Mouse (Mus musculus): ENCODE results near the gene Samd4. TPM values are rescaled to one million over a fixed set of nuclear protein-coding genes. Genes with fewer than 3 reads are reported as not detected.

Gene Samd4
- polyA plus RNA-seq, 1 experiment from 2014 or later, result 3.9 TPM

DNA sequence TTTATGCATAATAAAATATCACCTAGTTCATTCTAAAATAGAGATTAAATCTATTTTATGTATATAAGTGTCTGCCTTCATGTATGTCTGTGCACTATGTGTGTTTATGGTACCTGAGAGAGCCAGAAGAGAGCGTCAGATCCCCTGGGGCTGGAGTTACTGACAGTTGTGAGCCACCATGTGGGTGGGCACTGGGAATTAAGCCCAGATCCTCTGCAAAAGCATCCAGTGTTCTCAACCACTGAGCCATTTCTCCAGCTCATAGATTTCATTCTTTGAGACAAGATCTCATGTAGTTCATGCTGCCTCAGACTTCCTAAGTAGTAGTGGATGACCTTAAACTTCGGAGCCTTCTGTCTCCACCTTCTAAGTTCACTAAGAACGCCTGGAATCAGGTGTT is 133.0 kb downstream of the Samd4 start:
- no peak for ATAC-seq (ENCODE audit: low FRiP score, low read depth)
- Histone ChIP-seq H3K36me3 (no peaks in the 10 kb centered on the region), H3K27me3 (no peaks in the 10 kb centered on the region), H3K9ac (no peak overlapping the region), H3K27ac (replicated peaks) (no peak overlapping the region), H3K4me1 (replicated peaks) (0 out of 2 replicates have a peak, but pooled peaks cover 9% of the 10 kb centered on the region), H3K9me3 (no peaks in the 10 kb centered on the region), H3K4me2 (no peak overlapping the region), H3K4me3 (no peak overlapping the region)
- 82% methylated on average over 3 of the region's 3 CpGs for whole genome bisulfite sequencing

DNA sequence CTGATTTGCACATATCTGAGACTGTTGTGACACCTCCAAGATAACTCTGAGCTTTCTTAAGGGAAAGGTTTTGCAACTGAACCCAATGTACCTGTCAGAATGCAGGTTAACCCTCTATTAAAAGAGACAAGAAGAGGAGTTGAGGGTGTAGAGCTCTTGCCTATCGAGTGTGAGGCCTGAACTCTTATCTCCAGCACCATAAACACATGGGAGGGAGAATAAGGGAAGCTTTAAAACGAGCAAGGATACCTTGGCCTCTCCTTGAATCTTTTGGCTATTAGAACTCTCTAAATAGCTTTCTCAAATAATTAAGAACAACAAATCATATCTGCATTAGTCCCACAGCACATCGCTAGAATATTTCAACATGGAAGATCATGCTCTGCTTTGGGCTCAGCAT is 135.0 kb downstream of the Samd4 start:
- no peaks in the 10 kb centered on the region for H3K27me3 ChIP-seq
- WGBS, result 86% methylated on average over 3 of the region's 3 CpGs
- no peak overlapping the region for H3K4me2 ChIP-seq
- no peaks in the 10 kb centered on the region for H3K4me1 ChIP-seq (replicated peaks)
- no peak overlapping the region for H3K9ac ChIP-seq
- no peak for ATAC-seq (ENCODE audit: low FRiP score, low read depth)
- no peak overlapping the region for H3K27ac ChIP-seq (replicated peaks)
- H3K36me3 ChIP-seq, result no peaks in the 10 kb centered on the region
- no peak overlapping the region for H3K4me3 ChIP-seq
- H3K9me3 ChIP-seq, result no peaks in the 10 kb centered on the region

DNA sequence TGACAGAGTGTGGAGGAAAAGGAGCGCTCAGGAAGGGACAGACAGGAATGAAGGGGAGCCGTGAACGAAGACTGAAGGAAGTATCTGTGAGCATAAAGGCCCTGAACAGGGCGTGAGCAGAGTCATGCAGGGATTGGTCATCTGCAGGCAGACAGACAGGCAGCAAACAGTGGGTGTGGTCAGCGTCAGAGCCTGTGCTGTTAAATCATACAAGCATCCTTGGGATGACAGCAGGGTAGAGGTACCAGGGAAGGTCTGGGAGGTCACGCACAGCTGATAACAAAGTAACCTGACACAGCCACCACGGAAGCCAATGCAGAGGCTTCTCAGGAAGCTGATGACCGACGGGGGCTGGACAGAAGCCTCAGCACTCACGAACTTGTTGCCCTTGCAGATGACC is 138.2 kb downstream of the Samd4 start:
- Histone ChIP-seq H3K9me3 (no peaks in the 10 kb centered on the region), H3K4me1 (replicated peaks) (no peaks in the 10 kb centered on the region), H3K4me2 (no peak overlapping the region), H3K27ac (replicated peaks) (no peak overlapping the region), H3K9ac (no peak overlapping the region), H3K4me3 (no peak overlapping the region), H3K27me3 (no peaks in the 10 kb centered on the region), H3K36me3 (no peaks in the 10 kb centered on the region)
- ATAC-seq (ENCODE audit: low FRiP score, low read depth), result no peak
- WGBS, result 65% methylated on average over 10 of the region's 10 CpGs

DNA sequence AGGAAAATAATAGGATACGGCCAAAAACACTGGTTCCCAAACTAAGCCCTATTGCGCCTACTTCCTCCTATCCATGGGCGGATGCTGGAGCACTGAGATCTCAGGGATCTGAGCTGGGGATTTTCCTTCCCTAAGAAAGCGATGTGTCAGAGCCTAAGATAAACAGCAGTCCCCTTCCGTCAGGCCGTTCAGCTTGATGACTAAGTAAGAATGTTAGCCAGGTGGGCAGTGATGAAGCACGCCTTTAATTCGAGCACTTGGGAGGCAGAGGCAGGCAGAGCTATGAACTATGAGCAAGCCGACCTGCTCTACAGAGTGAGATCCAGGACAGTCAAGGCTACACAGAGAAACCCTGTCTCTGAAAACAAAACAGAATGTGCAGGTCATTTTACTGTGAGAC is 140.9 kb downstream of the Samd4 start:
- ATAC-seq (ENCODE audit: low FRiP score, low read depth), result no peak
- Histone ChIP-seq H3K4me3 (no peak overlapping the region), H3K27me3 (no peaks in the 10 kb centered on the region), H3K27ac (replicated peaks) (no peak overlapping the region), H3K9ac (no peak overlapping the region), H3K4me2 (no peak overlapping the region), H3K4me1 (replicated peaks) (no peaks in the 10 kb centered on the region), H3K36me3 (no peaks in the 10 kb centered on the region), H3K9me3 (no peaks in the 10 kb centered on the region)
- WGBS, result 93% methylated on average over 9 of the region's 9 CpGs

DNA sequence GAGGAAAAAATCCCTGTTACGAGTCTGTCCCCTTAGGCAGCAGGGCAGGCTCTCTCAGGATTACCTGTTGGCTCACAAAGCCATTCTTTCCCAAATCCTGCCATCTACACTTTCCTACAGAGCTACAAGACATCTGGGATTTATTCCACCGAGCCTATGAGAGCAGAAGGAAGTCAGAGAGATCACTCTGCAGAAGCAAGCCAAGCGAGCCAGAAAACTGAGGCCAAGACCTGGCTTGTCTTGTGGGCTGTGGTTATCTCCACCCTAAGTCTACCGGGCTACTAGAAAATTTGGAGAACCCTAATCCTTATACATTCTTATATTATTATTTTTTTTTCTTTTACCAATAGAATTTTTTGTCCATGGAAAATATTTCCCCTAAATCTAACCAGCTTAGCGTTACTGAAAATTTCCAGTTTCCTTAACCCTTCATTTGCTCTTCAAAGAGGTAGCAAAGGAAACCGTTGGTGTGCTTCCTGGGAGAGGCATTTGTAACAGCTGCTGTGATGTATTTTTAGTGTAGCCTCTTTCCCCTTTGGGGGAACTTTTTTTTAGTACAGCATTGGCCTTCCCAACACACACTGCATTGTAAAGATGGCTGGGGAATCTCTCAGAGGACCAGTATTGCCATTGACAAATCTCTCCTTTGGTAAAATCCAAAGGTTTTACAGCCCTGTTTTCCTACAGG is 144.9 kb downstream of the Samd4 start:
- no peaks in the 10 kb centered on the region for H3K27me3 ChIP-seq
- H3K4me2 ChIP-seq, result no peak overlapping the region
- H3K4me1 ChIP-seq (replicated peaks), result no peaks in the 10 kb centered on the region
- H3K9ac ChIP-seq, result no peak overlapping the region
- no peaks in the 10 kb centered on the region for H3K36me3 ChIP-seq
- ATAC-seq (ENCODE audit: low FRiP score, low read depth), result no peak
- WGBS, result 78% methylated on average over 6 of the region's 6 CpGs
- no peak overlapping the region for H3K4me3 ChIP-seq
- H3K27ac ChIP-seq (replicated peaks), result no peak overlapping the region
- no peaks in the 10 kb centered on the region for H3K9me3 ChIP-seq

DNA sequence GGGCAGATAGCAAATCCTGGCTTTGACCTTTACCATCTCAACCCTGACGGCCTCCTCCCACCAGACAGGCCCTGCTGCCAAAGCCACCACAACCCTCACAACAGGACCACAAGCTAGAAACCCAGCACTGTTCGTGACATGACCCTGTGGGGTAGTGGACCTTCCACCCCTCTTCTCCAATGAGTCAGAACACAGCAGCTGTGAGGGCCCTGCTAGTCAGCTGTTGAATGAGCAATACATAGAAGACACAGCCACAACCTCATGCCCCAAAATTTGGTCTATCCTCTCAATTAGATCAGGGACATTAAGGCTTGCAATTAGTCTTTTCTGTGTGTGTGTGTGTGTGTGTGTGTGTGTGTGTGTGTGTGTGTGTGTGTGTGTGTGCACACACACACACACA is 148.9 kb downstream of the Samd4 start:
- no peak overlapping the region for H3K27ac ChIP-seq (replicated peaks)
- H3K27me3 ChIP-seq, result no peaks in the 10 kb centered on the region
- no peaks in the 10 kb centered on the region for H3K36me3 ChIP-seq
- no peak for ATAC-seq (ENCODE audit: low FRiP score, low read depth)
- H3K9ac ChIP-seq, result no peak overlapping the region
- H3K4me3 ChIP-seq, result no peak overlapping the region
- no peak overlapping the region for H3K4me2 ChIP-seq
- 72% methylated on average over 2 of the region's 2 CpGs for WGBS
- H3K9me3 ChIP-seq, result no peaks in the 10 kb centered on the region
- H3K4me1 ChIP-seq (replicated peaks), result 0 out of 2 replicates have a peak, but pooled peaks cover 4% of the 10 kb centered on the region

DNA sequence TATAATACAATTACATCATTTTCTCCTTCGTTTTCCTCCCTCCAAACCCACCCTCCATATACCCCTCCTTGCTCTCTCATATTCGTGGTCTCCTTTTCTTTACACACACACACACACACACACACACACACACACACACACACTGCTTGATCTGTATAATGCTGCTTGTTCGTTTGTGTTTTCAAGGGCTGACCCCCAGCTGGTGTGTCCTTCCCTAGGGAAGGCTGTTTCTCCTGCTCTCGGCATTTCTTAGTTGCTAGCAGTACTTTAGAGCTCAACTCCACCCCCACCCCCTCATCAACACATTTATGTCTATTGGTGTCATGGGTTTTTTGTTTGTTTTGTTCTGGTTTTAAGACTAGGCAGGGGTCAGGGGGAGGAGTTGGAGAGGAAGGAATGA is 149.5 kb downstream of the Samd4 start:
- H3K9ac ChIP-seq, result no peak overlapping the region
- H3K36me3 ChIP-seq, result no peaks in the 10 kb centered on the region
- H3K4me2 ChIP-seq, result no peak overlapping the region
- 0 out of 2 replicates have a peak, but pooled peaks cover 4% of the 10 kb centered on the region for H3K4me1 ChIP-seq (replicated peaks)
- no peaks in the 10 kb centered on the region for H3K9me3 ChIP-seq
- WGBS, result 18% methylated on average over 4 of the region's 4 CpGs
- no peak overlapping the region for H3K27ac ChIP-seq (replicated peaks)
- H3K27me3 ChIP-seq, result no peaks in the 10 kb centered on the region
- H3K4me3 ChIP-seq, result no peak overlapping the region
- ATAC-seq (ENCODE audit: low FRiP score, low read depth), result no peak; the same call in 1 of the 2 replicates

DNA sequence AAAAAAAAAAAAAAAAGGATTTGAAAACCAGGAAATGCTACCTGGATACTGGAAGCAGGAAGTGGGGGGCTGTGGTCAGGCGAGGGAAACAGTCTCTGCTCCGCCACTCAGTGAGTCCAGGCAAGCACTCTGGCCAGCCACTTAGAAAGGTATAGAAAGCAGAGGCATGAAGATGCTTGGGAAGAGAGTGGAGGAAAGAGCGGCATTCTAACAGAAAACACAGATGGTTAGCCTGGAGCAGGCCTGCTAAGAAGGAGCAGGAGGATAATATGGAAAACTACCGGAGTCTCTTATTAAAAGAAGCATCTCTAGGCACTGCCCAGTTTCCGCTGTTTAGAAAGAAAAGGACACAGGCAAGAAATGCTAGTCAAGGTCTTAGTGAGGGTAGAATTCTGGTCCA is 150.8 kb downstream of the Samd4 start:
- 94% methylated on average over 5 of the region's 5 CpGs for WGBS
- no peaks in the 10 kb centered on the region for H3K36me3 ChIP-seq
- H3K9ac ChIP-seq, result no peak overlapping the region
- H3K27me3 ChIP-seq, result no peaks in the 10 kb centered on the region
- 0 out of 2 replicates have a peak, but pooled peaks cover 4% of the 10 kb centered on the region for H3K4me1 ChIP-seq (replicated peaks)
- H3K4me3 ChIP-seq, result no peak overlapping the region
- H3K4me2 ChIP-seq, result no peak overlapping the region
- no peak overlapping the region for H3K27ac ChIP-seq (replicated peaks)
- ATAC-seq (ENCODE audit: low FRiP score, low read depth), result no peak
- H3K9me3 ChIP-seq, result no peaks in the 10 kb centered on the region

DNA sequence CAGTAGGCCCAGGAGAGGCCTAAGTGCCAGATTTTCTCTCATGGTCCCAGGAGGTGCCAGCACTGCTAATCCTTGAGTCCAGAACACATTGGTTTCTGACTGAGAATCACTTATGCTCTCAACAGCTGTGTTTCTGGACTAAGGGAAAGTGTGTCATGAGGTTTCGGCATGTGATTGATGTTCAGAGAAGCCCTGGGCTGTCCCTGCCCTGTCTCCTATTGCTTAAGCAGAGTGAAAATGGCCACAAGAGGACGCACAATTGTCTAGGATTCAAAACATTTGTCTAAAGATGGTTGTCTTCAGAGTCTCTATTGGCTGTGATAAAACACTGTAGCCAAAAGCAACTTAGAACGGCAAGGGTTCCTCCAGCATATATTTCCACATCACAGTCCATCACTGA is 159.0 kb downstream of the Samd4 start:
- WGBS, result 89% methylated on average over 3 of the region's 3 CpGs
- no peak overlapping the region for H3K4me3 ChIP-seq
- peaks cover 3% of the 10 kb centered on the region; the same call in 1 of the 2 replicates for H3K4me1 ChIP-seq (replicated peaks)
- ATAC-seq (ENCODE audit: low FRiP score, low read depth), result no peak
- no peaks in the 10 kb centered on the region for H3K9me3 ChIP-seq
- H3K27ac ChIP-seq (replicated peaks), result no peak overlapping the region
- no peak overlapping the region for H3K9ac ChIP-seq
- no peaks in the 10 kb centered on the region for H3K27me3 ChIP-seq
- H3K4me2 ChIP-seq, result no peak overlapping the region
- H3K36me3 ChIP-seq, result no peaks in the 10 kb centered on the region

DNA sequence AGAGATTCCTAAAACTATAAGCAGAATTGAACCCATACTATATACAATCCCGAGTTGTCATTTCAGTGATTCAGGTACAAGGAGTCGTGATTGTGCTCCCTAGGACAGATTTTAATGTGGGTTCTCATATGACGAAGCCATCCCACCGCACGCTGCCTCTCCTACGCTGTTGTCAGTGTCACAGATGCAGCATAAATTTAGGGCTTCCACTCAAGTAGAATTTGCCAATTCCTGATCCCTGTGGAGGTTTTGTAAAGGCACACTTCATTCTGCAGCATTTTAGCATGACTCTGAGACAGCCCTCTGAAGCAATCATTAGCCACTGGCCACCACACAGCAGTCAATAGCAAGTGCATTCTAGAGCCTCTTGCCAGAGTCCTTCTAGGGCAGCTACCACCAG is 166.4 kb downstream of the Samd4 start:
- no peaks in the 10 kb centered on the region for H3K27me3 ChIP-seq
- H3K27ac ChIP-seq (replicated peaks), result no peak overlapping the region
- whole genome bisulfite sequencing, result 94% methylated on average over 6 of the region's 6 CpGs
- H3K9me3 ChIP-seq, result no peaks in the 10 kb centered on the region
- H3K4me2 ChIP-seq, result no peak overlapping the region
- H3K4me1 ChIP-seq (replicated peaks), result no peaks in the 10 kb centered on the region
- no peak for ATAC-seq (ENCODE audit: low FRiP score, low read depth)
- no peak overlapping the region for H3K4me3 ChIP-seq
- no peaks in the 10 kb centered on the region for H3K36me3 ChIP-seq
- H3K9ac ChIP-seq, result no peak overlapping the region

DNA sequence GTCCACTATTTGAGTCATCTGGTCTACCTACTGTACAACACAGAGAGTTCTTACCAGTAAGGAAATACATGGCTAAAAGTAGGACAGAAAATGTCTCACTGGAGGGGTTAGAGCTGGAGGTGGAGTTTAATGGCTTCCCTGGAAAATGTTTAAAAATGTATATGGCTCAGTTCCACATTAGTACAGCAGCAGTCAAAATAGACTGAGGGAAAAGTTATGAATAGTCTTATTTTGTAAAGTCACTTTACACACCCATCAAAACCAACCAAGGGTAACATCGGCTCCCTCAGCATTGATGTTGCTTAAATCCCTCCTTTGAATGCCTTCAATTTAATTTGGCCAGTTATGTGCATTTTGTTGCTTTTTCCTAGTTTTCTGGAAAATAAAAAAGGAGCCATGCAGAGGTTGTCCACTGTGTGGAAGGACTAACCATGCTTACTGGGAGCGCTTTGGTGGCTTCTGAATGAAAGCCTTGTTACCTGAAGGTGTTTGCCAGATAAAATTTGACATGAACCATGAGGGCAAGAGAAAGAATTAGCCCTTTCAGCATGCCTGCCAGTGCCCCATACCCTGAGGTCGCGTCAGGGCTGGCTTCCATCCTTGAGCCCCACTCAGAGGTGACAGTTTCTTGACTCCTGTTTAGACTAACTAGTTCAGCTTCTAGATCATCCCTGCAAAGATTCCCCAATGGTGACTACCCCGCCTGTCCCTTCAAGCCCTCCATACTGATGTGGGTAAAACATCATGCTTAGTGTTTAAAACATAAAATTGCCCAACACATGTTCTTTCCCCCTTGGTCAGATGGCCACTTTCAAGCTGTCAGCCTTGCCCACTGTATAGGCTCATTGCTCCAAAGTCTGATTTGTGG is 169.3 kb downstream of the Samd4 start:
- H3K27me3 ChIP-seq, result no peaks in the 10 kb centered on the region
- H3K4me3 ChIP-seq, result no peak overlapping the region
- no peaks in the 10 kb centered on the region for H3K36me3 ChIP-seq
- H3K4me1 ChIP-seq (replicated peaks), result no peaks in the 10 kb centered on the region
- H3K4me2 ChIP-seq, result no peak overlapping the region
- H3K9ac ChIP-seq, result no peak overlapping the region
- WGBS, result 92% methylated on average over 5 of the region's 5 CpGs
- H3K9me3 ChIP-seq, result no peaks in the 10 kb centered on the region
- no peak overlapping the region for H3K27ac ChIP-seq (replicated peaks)
- no peak for ATAC-seq (ENCODE audit: low FRiP score, low read depth)

DNA sequence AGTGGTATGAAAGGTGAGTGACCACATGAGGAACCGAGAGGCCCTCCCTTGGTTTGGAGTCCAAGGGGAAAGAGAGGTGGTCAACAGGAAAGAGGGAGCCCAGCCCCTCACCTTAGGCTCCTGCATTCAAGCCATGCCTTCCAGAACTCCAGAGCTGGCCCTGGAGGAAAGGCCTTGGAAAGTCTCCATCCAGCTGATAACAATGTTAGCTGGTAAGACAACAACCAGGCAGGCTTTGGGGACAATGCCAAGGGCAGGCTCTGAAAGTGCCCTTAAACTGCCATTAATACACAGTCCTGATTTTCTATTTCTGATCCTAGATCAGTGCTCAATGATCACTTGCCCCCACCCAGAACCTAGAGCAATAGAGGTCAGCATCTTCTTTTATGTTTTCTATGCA is 170.4 kb downstream of the Samd4 start:
- Histone ChIP-seq H3K4me2 (no peak overlapping the region), H3K4me1 (replicated peaks) (no peaks in the 10 kb centered on the region), H3K9ac (no peak overlapping the region), H3K36me3 (no peaks in the 10 kb centered on the region), H3K9me3 (no peaks in the 10 kb centered on the region), H3K4me3 (no peak overlapping the region), H3K27me3 (no peaks in the 10 kb centered on the region), H3K27ac (replicated peaks) (no peak overlapping the region)
- 88% methylated on average over 1 of the region's 1 CpGs for WGBS
- ATAC-seq (ENCODE audit: low FRiP score, low read depth), result no peak
